In the genomic region with DNA sequence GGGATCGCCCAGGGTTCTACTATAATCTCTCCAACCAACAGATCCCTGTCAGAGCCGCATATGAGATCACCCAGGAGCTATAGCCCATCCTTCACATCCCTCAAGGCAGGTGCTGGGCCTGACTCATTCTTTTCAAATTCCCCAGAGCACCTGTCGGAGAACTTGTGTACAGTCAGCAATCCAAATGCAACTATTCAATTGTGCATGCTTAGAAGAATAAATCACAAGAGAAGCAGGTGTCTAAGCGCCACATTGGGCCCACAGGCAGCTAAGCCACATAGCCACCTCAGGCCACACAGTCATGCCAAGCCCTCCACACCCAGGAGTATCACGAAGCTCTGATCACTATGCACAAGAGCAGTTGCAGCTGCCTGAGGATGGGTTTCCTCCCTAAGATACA, we compare ENCODE assay signal across 1 mouse cellular context.
TF ChIP-seq lines count a peak whose summit lies in the region.

No protein-coding gene starts in this region.

TF ChIP-seq in C2C12, 6 proteins besides CTCF, POLR2A, EP300 and RAD21:
- TF ChIP-seq MAX (IDR thresholded peaks at IDR 0.05) = no peak
- TF ChIP-seq MYOG (IDR thresholded peaks at IDR 0.05; ENCODE audit: control insufficient read depth, extremely low read depth, insufficient read length) = no peak
- peak; percentile 71 for TF ChIP-seq MYOD1 (IDR thresholded peaks at IDR 0.05; ENCODE audit: control insufficient read depth, insufficient read length, low read depth)
- no peak for TF ChIP-seq CEBPB (IDR thresholded peaks at IDR 0.05; ENCODE audit: low read depth)
TF ChIP-seq in C2C12: peak in this region for 1.
